Mouse (Mus musculus) neural tube, embryonic 12.5 days (tissue): ENCODE data around the gene 4930568D16Rik. TPM values are rescaled to one million over a fixed set of nuclear protein-coding genes. Genes with fewer than 3 reads are reported as not detected.

Experiments used
- ATAC-seq: fragments of 200-750 bp; cut with Nextera tagmentation; 2 replicates; pipeline ENCODE4 v1.8.0; 2017; ENCODE audit warnings: low read depth, mild to moderate bottlenecking, moderate TSS enrichment, moderate library complexity; ENCODE audit not compliant: low FRiP score
- H3K27ac ChIP-seq: fragments of 300-500 bp; sonication (generic); 2 replicates; pipeline ENCODE4 v1.5.1; 2016
- H3K27me3 ChIP-seq: fragments of 300-500 bp; sonication (generic); replicated peaks from 2 replicates; pipeline ENCODE4 v1.6.1; 2016; ENCODE audit warnings: mild to moderate bottlenecking
- H3K36me3 ChIP-seq: fragments of 300-500 bp; sonication (generic); 2 replicates; pipeline ENCODE4 v1.6.1; 2016; ENCODE audit warnings: mild to moderate bottlenecking
- H3K4me1 ChIP-seq: fragments of 300-500 bp; sonication (generic); 2 replicates; pipeline ENCODE4 v1.6.1; 2016
- H3K4me2 ChIP-seq: fragments of 300-500 bp; sonication (generic); replicated peaks from 2 replicates; pipeline ENCODE4 v1.6.1; 2016; ENCODE audit warnings: mild to moderate bottlenecking
- H3K4me3 ChIP-seq: fragments of 300-500 bp; sonication (generic); 2 replicates; pipeline ENCODE4 v1.5.1; 2016
- H3K9ac ChIP-seq: fragments of 300-500 bp; sonication (generic); 2 replicates; pipeline ENCODE4 v1.6.1; 2016; ENCODE audit warnings: mild to moderate bottlenecking
- H3K9me3 ChIP-seq: fragments of 300-500 bp; sonication (generic); 2 replicates; pipeline ENCODE4 v1.6.1; 2016; ENCODE audit warnings: mild to moderate bottlenecking
- WGBS: fragments of 180-500 bp; shearing (Covaris S2); methylation state at CpG from one replicate; pipeline ENCODE4 v1.1.7; 2016; 5-methylcytosine and 5-hydroxymethylcytosine counted together
- polyA plus RNA-seq: library from polyadenylated mRNA; unstranded; fragments of >200 nt; fragmentation: Nextera tagmentation; extraction: Ambion mirVana; gene quantifications from 2 replicates; pipeline ENCODE4 v1.2.1, GENCODE M21; 2016

The 4930568D16Rik gene
- polyA plus RNA-seq, 1 experiment from 2014 or later = not detected

DNA sequence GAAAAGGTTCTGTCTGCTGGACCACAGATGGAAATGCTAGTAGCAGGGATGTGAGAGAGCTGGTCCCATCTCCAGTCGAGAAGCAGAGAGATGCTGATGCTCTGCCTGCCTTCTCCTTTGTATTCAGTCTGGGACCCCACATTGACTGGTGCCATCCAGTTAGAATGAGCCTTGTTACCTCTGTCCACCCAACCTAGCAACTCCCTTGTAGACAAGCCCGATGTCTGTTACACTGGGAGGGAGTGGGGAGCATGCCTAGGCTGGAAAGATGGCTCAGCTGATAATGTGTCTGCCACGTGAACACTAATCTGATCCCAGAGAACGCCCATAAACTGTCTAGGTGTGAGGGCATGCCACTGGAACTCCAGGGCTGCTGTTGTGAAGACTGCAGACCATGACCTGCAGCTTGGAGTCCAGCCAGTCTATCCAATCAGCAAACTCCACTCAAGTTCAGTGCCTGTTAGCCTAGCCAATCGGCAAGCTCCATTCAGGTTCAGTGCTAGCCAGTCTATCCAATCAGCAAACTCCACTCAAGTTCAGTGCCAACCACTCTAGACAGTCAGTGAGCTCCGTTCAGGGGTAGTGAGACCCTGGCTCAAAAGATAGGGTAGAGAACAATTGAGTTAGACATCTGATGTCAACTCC is 30.8 kb upstream of the 4930568D16Rik start:
- no peak for ATAC-seq
- no peak overlapping the region for H3K9ac ChIP-seq
- H3K36me3 ChIP-seq = no peaks in the 10 kb centered on the region
- WGBS = 84% methylated on average over 6 of the region's 6 CpGs
- H3K4me3 ChIP-seq = no peak overlapping the region
- no peak overlapping the region for H3K27ac ChIP-seq
- H3K4me1 ChIP-seq = no peaks in the 10 kb centered on the region
- no peaks in the 10 kb centered on the region for H3K9me3 ChIP-seq
- no peaks in the 10 kb centered on the region for H3K27me3 ChIP-seq
- H3K4me2 ChIP-seq = no peak overlapping the region

- H3K4me2 ChIP-seq = no peak overlapping the region
- no peaks in the 10 kb centered on the region for H3K9me3 ChIP-seq
- ATAC-seq = no peak
- WGBS = 54% methylated on average over 11 of the region's 11 CpGs
- no peak overlapping the region for H3K27ac ChIP-seq
- no peaks in the 10 kb centered on the region for H3K4me1 ChIP-seq
- no peak overlapping the region for H3K4me3 ChIP-seq
- no peak overlapping the region for H3K9ac ChIP-seq
- H3K36me3 ChIP-seq = no peaks in the 10 kb centered on the region
- no peaks in the 10 kb centered on the region for H3K27me3 ChIP-seq
These were observed 30.2 kb upstream of the 4930568D16Rik start for GRCm38 (mm10) chr2:35397590-35398173.

- no peak within 1 kb of the TSS for H3K27ac ChIP-seq
These were observed 29.6 kb upstream of the 4930568D16Rik start, which contains the start of gene 4930402F06Rik for GRCm38 (mm10) chr2:35397096-35397495. Gene 4930402F06Rik (minus strand): TSS chr2:35397175.

GRCm38 (mm10) chr2:35385441-35385871 is 17.9 kb upstream of the 4930568D16Rik start:
- ATAC-seq = no peak
- Histone ChIP-seq H3K4me2 (no peak overlapping the region), H3K27ac (no peak overlapping the region), H3K9ac (no peak overlapping the region), H3K4me1 (no peaks in the 10 kb centered on the region), H3K36me3 (no peaks in the 10 kb centered on the region), H3K27me3 (no peaks in the 10 kb centered on the region), H3K4me3 (no peak overlapping the region), H3K9me3 (no peaks in the 10 kb centered on the region)
- 57% methylated on average over 9 of the region's 9 CpGs for WGBS

More at GRCm38 (mm10) chr2:35397096-35397495, 29.6 kb upstream of the 4930568D16Rik start, which contains the start of gene 4930402F06Rik:
- 72% methylated on average over 5 of the region's 5 CpGs for WGBS
- H3K9me3 ChIP-seq = no peaks in the 10 kb centered on the region
- H3K36me3 ChIP-seq = no peaks in the 10 kb centered on the region
- H3K4me3 ChIP-seq = no peak within 1 kb of the TSS
- H3K27me3 ChIP-seq = no peaks in the 10 kb centered on the region
- no peak within 1 kb of the TSS for H3K4me2 ChIP-seq
- H3K9ac ChIP-seq = no peak within 1 kb of the TSS
- no peaks in the 10 kb centered on the region for H3K4me1 ChIP-seq
- no peak for ATAC-seq

- Histone ChIP-seq H3K4me3 (no peak overlapping the region), H3K4me2 (no peak overlapping the region), H3K9me3 (no peaks in the 10 kb centered on the region), H3K27me3 (no peaks in the 10 kb centered on the region), H3K36me3 (no peaks in the 10 kb centered on the region), H3K4me1 (no peaks in the 10 kb centered on the region), H3K27ac (no peak overlapping the region), H3K9ac (no peak overlapping the region)
- WGBS = 77% methylated on average over 9 of the region's 9 CpGs
- no peak for ATAC-seq
These were observed 11.8 kb upstream of the 4930568D16Rik start for GRCm38 (mm10) chr2:35379306-35379705.

GRCm38 (mm10) chr2:35377600-35377999 is 10.1 kb upstream of the 4930568D16Rik start:
- Histone ChIP-seq H3K4me1 (no peaks in the 10 kb centered on the region), H3K27ac (no peak overlapping the region), H3K9ac (no peak overlapping the region), H3K36me3 (no peaks in the 10 kb centered on the region), H3K27me3 (no peaks in the 10 kb centered on the region), H3K9me3 (no peaks in the 10 kb centered on the region), H3K4me2 (no peak overlapping the region), H3K4me3 (no peak overlapping the region)
- no peak for ATAC-seq
- WGBS = 73% methylated on average over 6 of the region's 6 CpGs

- no peaks in the 10 kb centered on the region for H3K4me1 ChIP-seq
- no peak overlapping the region for H3K4me2 ChIP-seq
- no peaks in the 10 kb centered on the region for H3K36me3 ChIP-seq
- no peak overlapping the region for H3K9ac ChIP-seq
- H3K9me3 ChIP-seq = no peaks in the 10 kb centered on the region
- no peak overlapping the region for H3K4me3 ChIP-seq
- no peak for ATAC-seq
- H3K27ac ChIP-seq = no peak overlapping the region
- no peaks in the 10 kb centered on the region for H3K27me3 ChIP-seq
- WGBS = 16% methylated on average over 3 of the region's 3 CpGs
These were observed 5.5 kb upstream of the 4930568D16Rik start for GRCm38 (mm10) chr2:35373003-35373402.

DNA sequence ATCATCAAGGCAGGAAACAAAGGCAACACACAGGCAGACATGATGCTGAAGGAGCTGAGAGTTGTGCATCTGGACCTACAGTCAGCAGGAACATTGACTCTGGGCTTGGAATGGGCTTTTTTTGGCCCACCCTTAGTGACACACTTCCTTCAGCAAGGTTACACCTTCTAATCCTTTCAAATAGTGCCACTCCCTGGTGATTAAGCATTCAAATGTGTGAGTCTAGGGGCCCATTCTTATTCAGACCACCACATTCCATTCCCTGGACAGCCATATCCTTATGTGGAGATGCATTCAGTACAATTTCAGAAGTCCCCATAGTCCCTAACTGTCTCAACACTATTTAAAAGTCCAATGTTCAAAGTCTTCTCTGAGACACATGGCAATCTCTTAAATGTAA is 3.2 kb upstream of the 4930568D16Rik start:
- ATAC-seq = no peak
- no peaks in the 10 kb centered on the region for H3K36me3 ChIP-seq
- H3K9me3 ChIP-seq = no peaks in the 10 kb centered on the region
- no peak overlapping the region for H3K27ac ChIP-seq
- no peak overlapping the region for H3K9ac ChIP-seq
- no peak overlapping the region for H3K4me3 ChIP-seq
- H3K4me1 ChIP-seq = no peaks in the 10 kb centered on the region
- H3K27me3 ChIP-seq = no peaks in the 10 kb centered on the region
- H3K4me2 ChIP-seq = no peak overlapping the region

GRCm38 (mm10) chr2:35349184-35349583 is 18.3 kb downstream of the 4930568D16Rik start:
- H3K36me3 ChIP-seq = no peaks in the 10 kb centered on the region
- H3K4me2 ChIP-seq = no peak overlapping the region
- no peak overlapping the region for H3K4me3 ChIP-seq
- no peak overlapping the region for H3K27ac ChIP-seq
- no peak overlapping the region for H3K9ac ChIP-seq
- H3K4me1 ChIP-seq = no peaks in the 10 kb centered on the region
- WGBS = 68% methylated on average over 5 of the region's 5 CpGs
- ATAC-seq = no peak
- H3K9me3 ChIP-seq = no peaks in the 10 kb centered on the region
- no peaks in the 10 kb centered on the region for H3K27me3 ChIP-seq

- H3K9ac ChIP-seq = no peak overlapping the region
- H3K4me3 ChIP-seq = no peak overlapping the region
- H3K4me2 ChIP-seq = no peak overlapping the region
- no peak for ATAC-seq
- no peaks in the 10 kb centered on the region for H3K27me3 ChIP-seq
- no peaks in the 10 kb centered on the region for H3K4me1 ChIP-seq
- H3K27ac ChIP-seq = no peak overlapping the region
- H3K9me3 ChIP-seq = no peaks in the 10 kb centered on the region
- 86% methylated on average over 2 of the region's 2 CpGs for WGBS
- H3K36me3 ChIP-seq = no peaks in the 10 kb centered on the region
These were observed 21.5 kb downstream of the 4930568D16Rik start for GRCm38 (mm10) chr2:35345984-35346383.

DNA sequence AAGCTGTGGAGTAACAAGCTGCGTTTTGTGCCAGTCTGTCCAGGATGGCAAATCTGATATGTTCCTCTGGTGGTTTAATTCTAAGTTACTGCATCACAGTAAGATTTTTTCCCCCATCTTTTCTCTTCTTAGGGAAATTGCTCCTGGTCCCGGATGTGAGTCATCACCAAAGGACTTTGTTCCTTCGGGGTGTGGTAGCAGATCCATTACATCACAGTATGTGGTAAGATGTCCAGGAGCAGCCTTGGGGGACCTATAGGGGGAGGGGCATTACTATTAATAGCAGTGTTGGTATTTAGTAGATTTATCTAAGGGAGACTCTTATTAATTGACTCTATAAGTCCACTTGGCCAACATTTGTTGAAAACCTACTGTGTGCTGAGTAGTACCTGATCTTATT is 24.9 kb downstream of the 4930568D16Rik start:
- Histone ChIP-seq H3K4me2 (no peak overlapping the region), H3K27me3 (no peaks in the 10 kb centered on the region), H3K36me3 (no peaks in the 10 kb centered on the region), H3K27ac (no peak overlapping the region), H3K9ac (no peak overlapping the region), H3K9me3 (no peaks in the 10 kb centered on the region), H3K4me3 (no peak overlapping the region), H3K4me1 (no peaks in the 10 kb centered on the region)
- 80% methylated on average over 3 of the region's 3 CpGs for whole genome bisulfite sequencing
- no peak for ATAC-seq

GRCm38 (mm10) chr2:35338707-35339106 is 28.8 kb downstream of the 4930568D16Rik start:
- H3K36me3 ChIP-seq = no peaks in the 10 kb centered on the region
- H3K9ac ChIP-seq = no peak overlapping the region
- H3K9me3 ChIP-seq = no peaks in the 10 kb centered on the region
- H3K4me3 ChIP-seq = no peak overlapping the region
- no peak overlapping the region for H3K4me2 ChIP-seq
- H3K27me3 ChIP-seq = no peaks in the 10 kb centered on the region
- no peak for ATAC-seq
- H3K4me1 ChIP-seq = peaks cover 18% of the 10 kb centered on the region
- H3K27ac ChIP-seq = no peak overlapping the region
- 84% methylated on average over 6 of the region's 6 CpGs for WGBS

GRCm38 (mm10) chr2:35338036-35338435 is 29.5 kb downstream of the 4930568D16Rik start:
- peaks cover 18% of the 10 kb centered on the region for H3K4me1 ChIP-seq
- no peak for ATAC-seq
- no peak overlapping the region for H3K9ac ChIP-seq
- H3K27ac ChIP-seq = no peak overlapping the region
- 71% methylated on average over 1 of the region's 1 CpGs for WGBS
- H3K27me3 ChIP-seq = no peaks in the 10 kb centered on the region
- H3K36me3 ChIP-seq = no peaks in the 10 kb centered on the region
- no peaks in the 10 kb centered on the region for H3K9me3 ChIP-seq
- H3K4me3 ChIP-seq = no peak overlapping the region
- no peak overlapping the region for H3K4me2 ChIP-seq
